Mouse (Mus musculus) cerebellum, adult (tissue): ENCODE measurements around the gene Morn3.

Experiments used
- ATAC-seq: cut with Nextera tagmentation; 2 replicates; pipeline ENCODE4 v1.9.2; 2017; ENCODE audit warnings: mild to moderate bottlenecking, moderate library complexity, mixed read lengths; ENCODE audit not compliant: insufficient number of reproducible peaks, low FRiP score, low TSS enrichment

The Morn3 gene

GRCm38 (mm10) chr5:123060706-123061401, 14.0 kb upstream of the Morn3 start:
- ATAC-seq = no peak

- ATAC-seq = no peak
Observed at GRCm38 (mm10) chr5:123059757-123060520, 13.1 kb upstream of the Morn3 start.

- no peak for ATAC-seq
Observed at GRCm38 (mm10) chr5:123058251-123059102, 11.7 kb upstream of the Morn3 start.

- ATAC-seq = peak; percentile 98
Observed at GRCm38 (mm10) chr5:123057366-123058250, 10.8 kb upstream of the Morn3 start.

- ATAC-seq = no peak
Observed at GRCm38 (mm10) chr5:123051736-123052135, 4.9 kb upstream of the Morn3 start.

GRCm38 (mm10) chr5:123050918-123051317, 4.1 kb upstream of the Morn3 start:
- ATAC-seq = no peak

- ATAC-seq = no peak
Observed at GRCm38 (mm10) chr5:123049271-123049670, 2.5 kb upstream of the Morn3 start.

GRCm38 (mm10) chr5:123045561-123046295, 1.1 kb downstream of the Morn3 start:
- no peak for ATAC-seq

- no peak for ATAC-seq
Observed at GRCm38 (mm10) chr5:123043856-123044255, 3.0 kb downstream of the Morn3 start.

GRCm38 (mm10) chr5:123040796-123041195, 6.0 kb downstream of the Morn3 start:
- ATAC-seq = no peak

- no peak for ATAC-seq
Observed at GRCm38 (mm10) chr5:123039120-123039752, 7.6 kb downstream of the Morn3 start.

GRCm38 (mm10) chr5:123038115-123038514, 8.7 kb downstream of the Morn3 start:
- no peak for ATAC-seq

- no peak for ATAC-seq
Observed at GRCm38 (mm10) chr5:123035564-123035963, 11.3 kb downstream of the Morn3 start.

- ATAC-seq = no peak
Observed at GRCm38 (mm10) chr5:123035089-123035488, 11.7 kb downstream of the Morn3 start.

- ATAC-seq = no peak
Observed at GRCm38 (mm10) chr5:123033646-123034160, 13.1 kb downstream of the Morn3 start.

- ATAC-seq = no peak
Observed at GRCm38 (mm10) chr5:123031312-123031711, 15.5 kb downstream of the Morn3 start.

- no peak for ATAC-seq
Observed at GRCm38 (mm10) chr5:123029729-123030128, 17.1 kb downstream of the Morn3 start.

GRCm38 (mm10) chr5:123027436-123027835, 19.4 kb downstream of the Morn3 start:
- ATAC-seq = no peak

GRCm38 (mm10) chr5:123026414-123026813, 20.4 kb downstream of the Morn3 start:
- ATAC-seq = no peak
